Mouse (Mus musculus) hindbrain, embryonic 16.5 days (tissue): Measurements from ENCODE around the gene Cyth1. TPM values are rescaled to one million over a fixed set of nuclear protein-coding genes. Genes with fewer than 3 reads are reported as not detected.
A peak's percentile ranks its signal among the peaks of the same experiment; 100 is the strongest.

ENCODE experiments used
- ATAC-seq: fragments of 200-750 bp; cut with Nextera tagmentation; 2 replicates; pipeline ENCODE4 v1.8.0; 2017; ENCODE audit warnings: moderate TSS enrichment, moderate library complexity
- H3K27ac ChIP-seq: fragments of 300-500 bp; sonication (generic); 2 replicates; pipeline ENCODE4 v1.5.1; 2014; ENCODE audit warnings: low read depth, mild to moderate bottlenecking, control low read depth, low read length, moderate library complexity
- H3K27me3 ChIP-seq: fragments of 300-500 bp; sonication (generic); replicated peaks from 2 replicates; pipeline ENCODE4 v1.6.1; 2014; ENCODE audit warnings: low read length; ENCODE audit not compliant: control insufficient read depth, insufficient read depth
- H3K36me3 ChIP-seq: fragments of 300-500 bp; sonication (generic); 2 replicates; pipeline ENCODE4 v1.6.1; 2014; ENCODE audit warnings: mild to moderate bottlenecking, low read length, moderate library complexity, mixed read lengths; ENCODE audit not compliant: control insufficient read depth, insufficient read depth
- H3K4me1 ChIP-seq: fragments of 300-500 bp; sonication (generic); 2 replicates; pipeline ENCODE4 v1.6.1; 2014; ENCODE audit warnings: low read depth, low read length; ENCODE audit not compliant: control insufficient read depth, insufficient read depth
- H3K4me2 ChIP-seq: fragments of 300-500 bp; sonication (generic); 2 replicates; pipeline ENCODE4 v1.6.1; 2014; ENCODE audit warnings: mild to moderate bottlenecking, low read length, control low read depth, moderate library complexity
- H3K4me3 ChIP-seq: fragments of 300-500 bp; sonication (generic); 2 replicates; pipeline ENCODE4 v1.5.1; 2014; ENCODE audit warnings: mild to moderate bottlenecking, low read length, control low read depth, moderate library complexity
- H3K9ac ChIP-seq: fragments of 300-500 bp; sonication (generic); 2 replicates; pipeline ENCODE4 v1.6.1; 2014; ENCODE audit warnings: low read depth, mild to moderate bottlenecking, control low read depth, low read length, moderate library complexity
- H3K9me3 ChIP-seq: fragments of 300-500 bp; sonication (generic); 2 replicates; pipeline ENCODE4 v1.6.1; 2014; ENCODE audit warnings: mild to moderate bottlenecking, low read length, moderate library complexity; ENCODE audit not compliant: control insufficient read depth
- WGBS: fragments of 180-500 bp; shearing (Covaris S2); extraction: QIAGEN DNeasy Blood & Tissue Kit; methylation state at CpG from one replicate; pipeline ENCODE4 v1.1.7; 2014; 5-methylcytosine and 5-hydroxymethylcytosine counted together
- polyA plus RNA-seq: library from polyadenylated mRNA; unstranded; fragments of >200 nt; fragmentation: Nextera tagmentation; extraction: Ambion mirVana; gene quantifications from 2 replicates; pipeline ENCODE4 v1.2.1, GENCODE M21; 2015

Cyth1 gene
- polyA plus RNA-seq, 1 experiment from 2014 or later, result 19.7 TPM

DNA sequence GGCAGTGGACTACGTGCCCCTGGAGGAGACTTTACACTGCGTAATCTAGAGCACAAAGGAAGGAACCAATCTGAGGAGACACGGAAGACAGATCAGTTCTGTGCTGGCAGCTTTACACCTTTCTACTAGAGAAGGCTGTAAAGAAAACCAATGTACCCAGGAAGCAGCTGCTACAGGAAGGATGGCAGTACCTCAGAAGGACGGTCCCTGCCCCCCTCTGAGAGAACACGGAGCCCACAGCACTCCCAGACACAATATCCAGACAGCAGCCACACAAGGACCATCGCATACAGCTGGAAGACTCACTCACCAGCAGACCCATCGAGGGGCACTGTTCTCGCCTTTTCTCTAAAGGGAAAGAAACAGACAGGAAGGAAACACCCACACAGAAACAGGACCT is 11.7 kb upstream of the Cyth1 start:
- Histone ChIP-seq H3K36me3 (peaks cover 66% of the 10 kb centered on the region), H3K4me1 (no peaks in the 10 kb centered on the region), H3K4me3 (no peak overlapping the region), H3K9me3 (no peaks in the 10 kb centered on the region), H3K27me3 (no peaks in the 10 kb centered on the region), H3K4me2 (no peak overlapping the region), H3K27ac (no peak overlapping the region), H3K9ac (no peak overlapping the region)
- ATAC-seq, result no peak
- WGBS, result 86% methylated on average over 8 of the region's 8 CpGs

DNA sequence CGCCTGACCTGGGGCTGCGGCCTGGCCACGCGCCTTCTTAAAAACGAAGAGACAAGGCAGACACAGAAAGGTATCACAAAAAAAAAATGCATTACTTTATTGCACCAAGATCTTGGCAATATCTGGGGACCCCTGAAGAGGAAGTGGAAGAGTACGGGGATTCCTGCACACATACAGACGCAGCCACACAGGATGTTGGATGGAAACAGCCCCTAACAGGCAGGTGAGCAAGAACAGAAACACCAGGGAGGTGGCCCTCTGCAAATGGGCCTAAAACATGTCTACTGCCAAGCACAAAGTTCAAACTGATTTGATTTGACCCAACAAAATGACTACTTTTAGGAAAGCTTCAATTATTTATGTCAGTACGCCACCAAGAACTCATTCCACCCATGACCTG is 11.2 kb upstream of the Cyth1 start:
- ATAC-seq, result no peak
- Histone ChIP-seq H3K27me3 (no peaks in the 10 kb centered on the region), H3K4me1 (no peaks in the 10 kb centered on the region; the same call in 1 of the 2 replicates), H3K9ac (no peak overlapping the region), H3K9me3 (no peaks in the 10 kb centered on the region), H3K4me2 (no peak overlapping the region), H3K27ac (no peak overlapping the region), H3K36me3 (peaks cover 64% of the 10 kb centered on the region), H3K4me3 (no peak overlapping the region)
- WGBS, result 96% methylated on average over 8 of the region's 8 CpGs

DNA sequence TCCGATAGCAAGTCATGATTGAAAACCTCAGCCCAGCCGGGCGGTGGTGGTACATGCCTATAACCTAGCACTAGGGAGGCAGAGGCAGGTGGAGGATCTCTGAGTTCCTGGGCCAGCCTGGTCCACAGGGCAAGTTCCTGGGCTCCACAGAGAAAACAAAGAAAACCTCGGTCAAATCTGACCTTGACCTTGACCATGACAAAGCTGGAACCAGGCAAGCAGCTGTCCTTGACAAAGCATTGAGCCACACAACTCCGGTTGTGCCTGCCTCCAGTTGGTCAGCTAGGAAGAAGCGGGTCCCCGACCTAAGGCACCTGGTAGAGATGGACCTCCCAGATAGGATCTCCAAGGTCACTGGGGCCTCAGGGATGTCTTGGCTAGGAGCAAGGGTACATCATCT is 8.0 kb upstream of the Cyth1 start:
- Histone ChIP-seq H3K4me1 (peaks cover 13% of the 10 kb centered on the region), H3K27ac (no peak overlapping the region), H3K9me3 (no peaks in the 10 kb centered on the region), H3K27me3 (no peaks in the 10 kb centered on the region), H3K36me3 (peaks cover 40% of the 10 kb centered on the region), H3K4me2 (no peak overlapping the region), H3K4me3 (no peak overlapping the region), H3K9ac (no peak overlapping the region)
- 91% methylated on average over 7 of the region's 7 CpGs for WGBS
- ATAC-seq, result no peak

DNA sequence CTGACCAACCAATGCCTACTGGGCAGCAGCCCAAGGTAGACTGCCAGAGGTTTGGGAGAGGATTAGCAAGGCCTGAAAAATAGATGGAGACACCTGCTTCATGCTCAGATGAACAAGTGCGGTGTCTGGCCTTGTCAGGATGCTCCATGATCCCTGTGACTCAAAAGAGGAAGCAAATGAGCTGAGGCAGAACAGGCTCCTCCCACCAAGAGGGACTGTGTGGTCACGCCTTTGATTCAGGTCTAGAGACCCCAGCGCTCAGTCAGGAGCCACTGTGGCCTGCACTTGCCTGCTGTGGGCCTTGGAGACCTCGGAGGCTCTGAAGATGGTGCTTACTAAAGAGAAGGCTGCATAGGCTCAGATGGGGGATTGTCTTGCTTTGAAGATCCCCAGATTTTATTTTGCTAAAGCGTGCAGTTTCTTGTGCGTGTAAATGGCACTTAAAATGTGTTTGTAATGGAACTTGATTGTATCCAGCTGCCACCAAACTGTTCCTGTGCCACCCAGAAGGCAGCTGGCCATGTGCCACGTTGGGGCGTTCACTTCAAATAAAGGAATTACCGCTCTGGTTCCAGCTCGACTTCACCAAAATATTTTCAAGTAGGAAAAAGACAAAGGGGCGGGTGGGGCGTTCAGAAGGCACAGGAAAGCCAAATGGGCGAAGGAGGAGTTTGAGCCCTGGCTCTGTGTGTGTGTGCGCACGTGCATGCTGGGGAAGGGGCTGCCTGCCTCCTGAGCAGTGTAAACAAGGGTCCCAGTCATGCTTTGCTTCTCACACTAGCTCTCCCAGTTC is 6.0 kb upstream of the Cyth1 start:
- Histone ChIP-seq H3K4me3 (no peak overlapping the region), H3K4me1 (peaks cover 13% of the 10 kb centered on the region), H3K27me3 (no peaks in the 10 kb centered on the region), H3K9ac (no peak overlapping the region), H3K4me2 (no peak overlapping the region), H3K27ac (peak overlapping the region; percentile 82), H3K9me3 (no peaks in the 10 kb centered on the region), H3K36me3 (peaks cover 23% of the 10 kb centered on the region)
- peak; percentile 64 for ATAC-seq
- 39% methylated on average over 15 of the region's 15 CpGs for WGBS

DNA sequence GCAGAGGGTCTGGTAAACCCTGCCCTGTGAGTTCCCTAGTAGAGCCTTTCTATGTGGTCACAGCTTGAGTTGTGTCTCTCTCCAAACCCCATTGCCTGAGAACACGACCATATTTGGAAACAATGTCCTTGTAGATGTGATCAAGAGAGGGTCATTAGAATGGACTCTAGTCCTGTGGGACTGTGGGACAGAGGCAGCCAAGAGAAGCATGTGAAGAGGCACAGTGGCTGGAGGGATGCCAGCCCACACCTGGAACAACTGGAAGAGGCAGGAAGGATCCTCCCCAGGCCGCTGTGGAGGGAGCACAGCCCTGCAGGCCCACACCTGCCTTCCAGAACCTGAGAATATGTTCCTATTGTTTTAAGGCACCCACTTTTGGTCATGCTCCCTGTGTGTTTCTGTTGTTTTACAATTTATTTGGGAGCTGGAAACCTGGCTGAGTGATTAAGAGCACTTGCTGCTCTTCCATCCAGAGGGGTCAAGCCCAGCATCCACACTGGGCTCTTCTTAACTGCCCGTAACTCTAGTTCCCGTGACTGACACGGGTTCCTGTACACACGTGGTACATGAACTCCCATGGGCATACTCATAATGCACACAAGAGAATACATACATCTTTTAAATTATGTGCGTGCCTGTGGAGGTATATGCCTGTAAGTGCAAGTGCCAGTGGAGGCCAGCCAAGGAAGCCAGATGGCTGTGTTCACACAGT is 5.2 kb upstream of the Cyth1 start:
- peak; percentile 68 for ATAC-seq
- Histone ChIP-seq H3K9me3 (no peaks in the 10 kb centered on the region), H3K9ac (no peak overlapping the region), H3K4me2 (no peak overlapping the region), H3K27ac (peak overlapping the region; percentile 82), H3K27me3 (no peaks in the 10 kb centered on the region), H3K4me1 (peaks cover 18% of the 10 kb centered on the region), H3K4me3 (no peak overlapping the region), H3K36me3 (peaks cover 16% of the 10 kb centered on the region)
- 69% methylated on average over 7 of the region's 7 CpGs for WGBS

DNA sequence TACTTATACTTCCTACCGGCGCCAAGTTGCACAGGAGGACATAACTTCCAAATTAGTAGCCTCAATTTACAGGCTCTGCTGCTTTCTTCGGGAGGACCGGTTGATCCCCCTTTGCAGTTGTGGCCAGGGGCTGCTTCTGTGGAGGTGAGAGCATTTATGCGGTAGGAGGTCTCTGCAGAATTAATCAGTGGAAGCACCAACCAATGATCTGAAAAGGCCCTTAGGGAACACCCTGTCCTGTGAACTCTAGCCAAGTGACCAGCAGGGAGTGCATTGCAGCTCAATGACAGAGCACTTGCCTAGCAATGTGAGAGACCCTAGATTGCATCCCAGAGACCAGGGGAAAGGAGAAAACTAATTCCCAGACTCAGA is 606 bp upstream of the Cyth1 start:
- peak overlapping the region; percentile 66 for H3K4me3 ChIP-seq
- peak overlapping the region; percentile 84 for H3K4me2 ChIP-seq
- peak; percentile 25 for ATAC-seq
- under 1% methylated on average over 5 of the region's 5 CpGs for WGBS
- H3K9ac ChIP-seq, result peak overlapping the region; percentile 52
- no peaks in the 10 kb centered on the region for H3K9me3 ChIP-seq
- peaks cover 26% of the 10 kb centered on the region for H3K4me1 ChIP-seq
- H3K36me3 ChIP-seq, result no peaks in the 10 kb centered on the region
- no peaks in the 10 kb centered on the region for H3K27me3 ChIP-seq
- H3K27ac ChIP-seq, result peak overlapping the region; percentile 81

DNA sequence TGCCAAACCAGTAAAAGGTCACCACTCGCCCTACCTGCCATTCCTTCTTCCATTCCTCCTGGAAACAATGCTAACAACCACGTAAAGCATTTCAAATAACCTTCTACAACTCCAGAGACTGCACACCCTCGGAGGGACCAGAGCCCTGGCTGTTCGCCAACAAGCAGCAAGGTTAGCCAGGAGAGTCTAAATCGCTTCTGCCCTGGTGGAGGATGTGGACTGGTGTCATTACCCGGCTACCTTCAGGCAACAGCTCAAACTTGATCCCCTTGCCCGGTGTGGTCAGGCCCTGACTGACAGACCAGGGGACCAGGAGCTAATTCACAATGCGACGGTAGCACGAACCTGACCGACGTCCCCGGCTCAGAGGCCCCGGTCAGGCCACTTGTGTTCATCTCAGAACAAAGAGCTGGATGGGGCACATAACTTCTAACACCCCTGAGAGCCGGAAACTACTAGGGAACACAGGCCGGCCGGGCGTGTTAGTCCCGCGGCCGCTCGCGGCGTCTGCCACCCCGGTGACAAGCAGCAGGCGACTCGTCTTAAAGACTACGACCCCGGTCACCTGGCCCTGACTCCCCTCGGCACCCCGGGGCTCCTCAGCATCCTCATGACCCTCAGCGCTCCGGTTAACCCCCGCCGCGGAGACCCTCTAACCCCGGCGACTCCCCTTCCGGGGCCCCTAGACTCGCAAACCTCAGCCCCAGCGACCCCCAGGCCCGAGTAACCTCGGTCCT is 865 bp downstream of the Cyth1 start:
- H3K4me2 ChIP-seq, result peak overlapping the region; percentile 84
- no peak for ATAC-seq
- WGBS, result 1% methylated on average over 43 of the region's 43 CpGs
- H3K4me1 ChIP-seq, result peaks cover 18% of the 10 kb centered on the region
- no peaks in the 10 kb centered on the region for H3K9me3 ChIP-seq
- no peaks in the 10 kb centered on the region for H3K27me3 ChIP-seq
- H3K9ac ChIP-seq, result peak overlapping the region; percentile 91
- no peaks in the 10 kb centered on the region for H3K36me3 ChIP-seq
- peak overlapping the region; percentile 70 for H3K27ac ChIP-seq
- H3K4me3 ChIP-seq, result peak overlapping the region; percentile 66

DNA sequence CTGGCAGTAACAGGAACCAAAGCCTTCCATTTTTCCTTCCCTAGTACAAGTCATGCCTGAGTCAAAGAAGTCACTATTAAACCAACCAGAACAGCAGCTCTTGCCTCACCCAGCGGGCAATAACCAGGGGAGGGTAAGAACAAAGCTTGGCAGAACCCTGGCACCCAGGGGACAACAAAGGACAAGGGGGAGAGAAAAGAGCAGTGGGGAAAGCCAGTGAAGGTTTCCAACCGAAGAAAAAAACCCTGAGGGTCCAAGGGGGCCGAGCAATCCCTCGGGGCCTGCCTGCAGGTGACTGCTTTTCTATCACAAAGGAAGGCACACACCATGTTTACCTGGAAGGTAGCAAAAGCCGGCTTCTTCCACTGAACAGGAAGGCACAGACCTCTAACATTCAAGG is 1.7 kb downstream of the Cyth1 start:
- ATAC-seq, result no peak
- WGBS, result 50% methylated on average over 5 of the region's 5 CpGs
- peak overlapping the region; percentile 91 for H3K9ac ChIP-seq
- peaks cover 18% of the 10 kb centered on the region for H3K4me1 ChIP-seq
- no peaks in the 10 kb centered on the region for H3K27me3 ChIP-seq
- H3K27ac ChIP-seq, result no peak overlapping the region; the same call in 1 of the 2 replicates
- H3K36me3 ChIP-seq, result no peaks in the 10 kb centered on the region
- peak overlapping the region; percentile 66 for H3K4me3 ChIP-seq
- H3K4me2 ChIP-seq, result peak overlapping the region; percentile 84
- no peaks in the 10 kb centered on the region for H3K9me3 ChIP-seq

DNA sequence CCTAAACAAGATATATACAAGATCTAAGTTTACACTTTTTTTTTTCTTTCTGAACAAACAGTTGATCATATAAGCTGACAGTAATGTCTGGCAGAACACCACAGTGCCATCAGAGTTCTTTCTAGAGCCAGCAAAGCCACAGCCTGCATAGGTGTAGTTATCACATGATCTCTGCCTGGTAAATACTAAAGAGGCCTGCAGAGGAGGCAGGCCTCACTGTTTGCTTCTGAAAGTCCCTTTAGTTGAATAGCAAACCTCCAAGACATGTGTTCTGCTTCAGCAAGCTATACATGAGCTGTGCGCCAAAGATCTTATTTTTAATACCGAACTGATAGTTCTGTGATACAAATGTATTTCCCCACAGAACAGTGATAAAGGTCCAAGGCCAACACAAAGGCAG is 3.3 kb downstream of the Cyth1 start:
- H3K27me3 ChIP-seq, result no peaks in the 10 kb centered on the region
- no peak overlapping the region for H3K9ac ChIP-seq
- H3K4me3 ChIP-seq, result no peak overlapping the region
- no peaks in the 10 kb centered on the region for H3K36me3 ChIP-seq
- no peaks in the 10 kb centered on the region for H3K9me3 ChIP-seq
- 91% methylated on average over 2 of the region's 2 CpGs for WGBS
- H3K4me2 ChIP-seq, result no peak overlapping the region
- no peak overlapping the region for H3K27ac ChIP-seq
- peaks cover 18% of the 10 kb centered on the region for H3K4me1 ChIP-seq
- ATAC-seq, result no peak
